Mouse (Mus musculus) intestine, postnatal 0 days (tissue): ENCODE results near the gene Foxred1. TPM values are rescaled to one million over a fixed set of nuclear protein-coding genes. Genes with fewer than 3 reads are reported as not detected.

Experiments
- ATAC-seq: fragments of 200-750 bp; cut with Nextera tagmentation; 2 replicates; pipeline ENCODE4 v1.8.0; 2017; ENCODE audit warnings: mild to moderate bottlenecking, moderate TSS enrichment, moderate library complexity
- H3K27ac ChIP-seq: fragments of 300-500 bp; sonication (generic); 2 replicates; pipeline ENCODE4 v1.5.1; 2014; ENCODE audit warnings: mild to moderate bottlenecking, low read depth, low read length, moderate library complexity
- H3K27me3 ChIP-seq: fragments of 300-500 bp; sonication (generic); replicated peaks from 2 replicates; pipeline ENCODE4 v1.6.1; 2014; ENCODE audit warnings: low read length, mixed read lengths; ENCODE audit not compliant: control insufficient read depth, insufficient read depth
- H3K36me3 ChIP-seq: fragments of 300-500 bp; sonication (generic); 2 replicates; pipeline ENCODE4 v1.6.1; 2014; ENCODE audit warnings: mild to moderate bottlenecking, moderate library complexity; ENCODE audit not compliant: control insufficient read depth, insufficient read depth
- H3K4me1 ChIP-seq: fragments of 300-500 bp; sonication (generic); replicated peaks from 2 replicates; pipeline ENCODE4 v1.6.1; 2014; ENCODE audit warnings: antibody characterized with exemption, low read length, mixed read lengths; ENCODE audit not compliant: control insufficient read depth, insufficient read depth
- H3K4me2 ChIP-seq: fragments of 300-500 bp; sonication (generic); replicated peaks from 2 replicates; pipeline ENCODE4 v1.6.1; 2014; ENCODE audit warnings: low read depth, mild to moderate bottlenecking, moderate library complexity
- H3K4me3 ChIP-seq: fragments of 300-500 bp; sonication (generic); 2 replicates; pipeline ENCODE4 v1.5.1; 2014; ENCODE audit warnings: low read depth, low read length
- H3K9ac ChIP-seq: fragments of 300-500 bp; sonication (generic); 2 replicates; pipeline ENCODE4 v1.6.1; 2014; ENCODE audit warnings: mild to moderate bottlenecking, low read depth, low read length
- H3K9me3 ChIP-seq: fragments of 300-500 bp; sonication (generic); 2 replicates; pipeline ENCODE4 v1.6.1; 2016; ENCODE audit warnings: mixed run types; ENCODE audit not compliant: control insufficient read depth
- CTCF ChIP-seq: sonication (generic); IDR thresholded peaks from 2 replicates; pipeline ENCODE4 v1.5.1; 2016; ENCODE audit warnings: low read depth, mild to moderate bottlenecking, control low read depth, antibody characterized with exemption, moderate library complexity
- WGBS: fragments of 180-500 bp; shearing (Covaris S2); extraction: QIAGEN DNeasy Blood & Tissue Kit; methylation state at CpG from one replicate; pipeline ENCODE4 v1.1.7; 2014; 5-methylcytosine and 5-hydroxymethylcytosine counted together
- polyA plus RNA-seq: library from polyadenylated mRNA; unstranded; fragments of >200 nt; fragmentation: Nextera tagmentation; extraction: Ambion mirVana; gene quantifications from 2 replicates; pipeline ENCODE4 v1.2.1, GENCODE M21; 2015

The Foxred1 gene
- polyA plus RNA-seq = 20.3 and 20.4 TPM in 2 replicates

- WGBS = under 1% methylated on average over 72 of the region's 72 CpGs
- H3K36me3 ChIP-seq = peaks cover 57% of the 10 kb centered on the region
Observed at GRCm38 (mm10) chr9:35210542-35211474, at the start of gene Foxred1. Gene Foxred1 (minus strand): TSS chr9:35211055.

GRCm38 (mm10) chr9:35257365-35257764 lies 46.5 kb upstream of the Foxred1 start:
- no peak for TF ChIP-seq CTCF
- peak; percentile 20; the same call in 1 of the 2 replicates for ATAC-seq
- no peak overlapping the region for H3K4me3 ChIP-seq
- H3K27ac ChIP-seq = no peak overlapping the region
- 45% methylated on average over 7 of the region's 7 CpGs for WGBS
- no peaks in the 10 kb centered on the region for H3K36me3 ChIP-seq
- H3K9me3 ChIP-seq = no peaks in the 10 kb centered on the region
- H3K4me2 ChIP-seq = no peak overlapping the region
- H3K27me3 ChIP-seq = no peaks in the 10 kb centered on the region
- H3K9ac ChIP-seq = no peak overlapping the region
- H3K4me1 ChIP-seq = 0 out of 2 replicates have a peak, but pooled peaks cover 5% of the 10 kb centered on the region

More at GRCm38 (mm10) chr9:35210542-35211474, at the start of gene Foxred1:
- Histone ChIP-seq H3K4me3 (peak within 1 kb of the TSS; percentile 77), H3K27ac (peak within 1 kb of the TSS; percentile 96), H3K4me2 (peak within 1 kb of the TSS; percentile 84), H3K9ac (peak within 1 kb of the TSS; percentile 88), H3K27me3 (no peaks in the 10 kb centered on the region), H3K9me3 (no peaks in the 10 kb centered on the region), H3K4me1 (0 out of 2 replicates have a peak, but pooled peaks cover 6% of the 10 kb centered on the region)
- peak; percentile 98 for ATAC-seq
- no peak for TF ChIP-seq CTCF

- H3K9ac ChIP-seq = no peak overlapping the region
- no peak overlapping the region for H3K27ac ChIP-seq
- H3K36me3 ChIP-seq = no peaks in the 10 kb centered on the region
- no peak for ATAC-seq
- H3K4me3 ChIP-seq = no peak overlapping the region
- TF ChIP-seq CTCF = no peak
- H3K9me3 ChIP-seq = no peaks in the 10 kb centered on the region
- H3K4me2 ChIP-seq = no peak overlapping the region
- H3K27me3 ChIP-seq = no peaks in the 10 kb centered on the region
- H3K4me1 ChIP-seq = no peaks in the 10 kb centered on the region
Observed at GRCm38 (mm10) chr9:35249476-35249875, 38.6 kb upstream of the Foxred1 start.

GRCm38 (mm10) chr9:35247405-35247804 lies 36.5 kb upstream of the Foxred1 start:
- H3K36me3 ChIP-seq = no peaks in the 10 kb centered on the region
- H3K4me1 ChIP-seq = no peaks in the 10 kb centered on the region
- no peak overlapping the region for H3K4me2 ChIP-seq
- no peak overlapping the region for H3K4me3 ChIP-seq
- no peaks in the 10 kb centered on the region for H3K9me3 ChIP-seq
- no peak overlapping the region for H3K27ac ChIP-seq
- ATAC-seq = no peak
- TF ChIP-seq CTCF = no peak
- 89% methylated on average over 2 of the region's 2 CpGs for WGBS
- H3K27me3 ChIP-seq = no peaks in the 10 kb centered on the region
- no peak overlapping the region for H3K9ac ChIP-seq

GRCm38 (mm10) chr9:35239734-35240133 lies 28.9 kb upstream of the Foxred1 start:
- H3K27ac ChIP-seq = no peak overlapping the region
- H3K4me3 ChIP-seq = no peak overlapping the region
- H3K27me3 ChIP-seq = no peaks in the 10 kb centered on the region
- TF ChIP-seq CTCF = peak; percentile 40
- H3K9ac ChIP-seq = no peak overlapping the region
- H3K4me2 ChIP-seq = no peak overlapping the region
- 69% methylated on average over 1 of the region's 1 CpGs for WGBS
- no peaks in the 10 kb centered on the region for H3K4me1 ChIP-seq
- H3K36me3 ChIP-seq = peaks cover 8% of the 10 kb centered on the region; the same call in 1 of the 2 replicates
- ATAC-seq = no peak
- no peaks in the 10 kb centered on the region for H3K9me3 ChIP-seq

DNA sequence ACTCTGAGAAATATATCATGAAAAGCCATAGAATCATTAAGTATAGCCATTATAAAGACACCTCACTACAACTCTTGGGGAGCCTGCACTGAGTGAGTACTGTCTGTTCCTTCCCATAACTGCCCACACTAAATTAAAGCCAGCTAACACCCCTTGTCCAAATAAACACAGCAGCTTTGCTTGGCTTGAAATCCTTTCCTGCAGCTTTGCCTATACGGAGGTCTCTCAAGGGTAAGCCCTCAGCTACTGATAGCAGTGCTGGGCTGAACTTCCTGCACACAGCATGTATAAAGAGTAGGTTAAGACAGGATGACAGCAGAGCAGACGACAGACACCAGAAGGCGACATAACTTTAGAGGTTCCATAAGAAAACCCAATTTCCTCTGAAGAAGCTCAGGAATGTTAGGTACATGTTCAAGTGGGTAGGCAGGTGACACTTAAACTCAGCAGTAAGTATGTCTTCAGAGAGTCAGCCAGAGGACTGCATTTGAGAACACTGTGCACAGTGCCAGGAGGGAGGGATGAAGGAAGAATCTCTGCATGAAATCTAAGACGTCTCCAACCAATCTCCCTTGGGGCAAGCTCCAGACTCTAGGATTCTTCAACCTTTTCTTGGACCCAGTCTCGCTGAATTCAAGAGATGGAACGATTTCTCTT lies 28.2 kb upstream of the Foxred1 start:
- TF ChIP-seq CTCF = no peak
- WGBS = 68% methylated on average over 6 of the region's 6 CpGs
- H3K4me2 ChIP-seq = no peak overlapping the region

More for the DNA sequence above, 28.2 kb upstream of the Foxred1 start:
- Histone ChIP-seq H3K36me3 (peaks cover 15% of the 10 kb centered on the region), H3K4me1 (no peaks in the 10 kb centered on the region), H3K4me3 (no peak overlapping the region), H3K9me3 (no peaks in the 10 kb centered on the region), H3K9ac (no peak overlapping the region), H3K27me3 (no peaks in the 10 kb centered on the region), H3K27ac (no peak overlapping the region)
- no peak for ATAC-seq
